Comparison of ENCODE assay signal across 19 mouse cellular contexts in genomic region chr2:74122937-74123336, GRCm38 (mm10).
DNase-seq lines count a peak whose midpoint lies in the region; ATAC-seq and TF ChIP-seq lines count a peak whose summit lies in the region.
"Had no signal": no experiment of that assay in that cellular context is flagged by ENCODE, and none has a peak within 500 bp of the region (broad histone marks: within the 10 kb centered on the region; RNA-seq: fewer than 3 reads in every experiment).

No protein-coding gene starts in this region.

- no peak overlapping the region for H3K9ac ChIP-seq in intestine, embryonic 14.5 days (ENCODE audit: low read length)
- H3K9ac ChIP-seq in intestine, postnatal 0 days (ENCODE audit: low read depth, low read length) = no peak overlapping the region
- H3K9ac ChIP-seq in embryonic facial prominence, embryonic 13.5 days = no peak overlapping the region
- no peak overlapping the region for H3K9ac ChIP-seq in limb, embryonic 12.5 days (replicated peaks)
- H3K9ac ChIP-seq: embryonic facial prominence, embryonic 12.5 days; forebrain, embryonic 12.5 days; heart, embryonic 13.5 days; hindbrain, embryonic 13.5 days had no signal

- no peaks in the 10 kb centered on the region for H3K9me3 ChIP-seq in intestine, embryonic 14.5 days (ENCODE audit: control insufficient read depth, low read length)
- H3K9me3 ChIP-seq in intestine, postnatal 0 days (ENCODE audit: control insufficient read depth) = no peaks in the 10 kb centered on the region
- H3K9me3 ChIP-seq in embryonic facial prominence, embryonic 13.5 days = no peaks in the 10 kb centered on the region
- no peaks in the 10 kb centered on the region for H3K9me3 ChIP-seq in limb, embryonic 12.5 days
- H3K9me3 ChIP-seq: embryonic facial prominence, embryonic 12.5 days; forebrain, embryonic 12.5 days; heart, embryonic 13.5 days; hindbrain, embryonic 13.5 days had no signal

- H3K27ac ChIP-seq in intestine, embryonic 14.5 days (ENCODE audit: low read depth) = no peak overlapping the region
- H3K27ac ChIP-seq in intestine, postnatal 0 days (ENCODE audit: low read depth, low read length) = no peak overlapping the region
- H3K27ac ChIP-seq in embryonic facial prominence, embryonic 13.5 days = 0 out of 2 replicates have a peak overlapping the region, but pooled peaks have one; percentile 2
- H3K27ac ChIP-seq in limb, embryonic 12.5 days = 0 out of 2 replicates have a peak overlapping the region, but pooled peaks have one; percentile 19
- no peak overlapping the region for H3K27ac ChIP-seq in cerebellum, adult 2 months (ENCODE audit: insufficient read depth, low read length)
- H3K27ac ChIP-seq: embryonic facial prominence, embryonic 12.5 days; gastrocnemius, adult 2 months; heart, embryonic 13.5 days; hindbrain, embryonic 13.5 days had no signal

- H3K27me3 ChIP-seq in intestine, embryonic 14.5 days (replicated peaks; ENCODE audit: control insufficient read depth, insufficient read depth, low read length) = no peaks in the 10 kb centered on the region
- no peaks in the 10 kb centered on the region for H3K27me3 ChIP-seq in intestine, postnatal 0 days (replicated peaks; ENCODE audit: control insufficient read depth, insufficient read depth, low read length)
- no peaks in the 10 kb centered on the region for H3K27me3 ChIP-seq in embryonic facial prominence, embryonic 13.5 days
- no peaks in the 10 kb centered on the region for H3K27me3 ChIP-seq in limb, embryonic 12.5 days
- no peaks in the 10 kb centered on the region for H3K27me3 ChIP-seq in cerebellum, adult 2 months (ENCODE audit: control insufficient read depth, insufficient read depth, low read length)
- H3K27me3 ChIP-seq: embryonic facial prominence, embryonic 12.5 days; heart, embryonic 13.5 days; hindbrain, embryonic 13.5 days had no signal

- no peak overlapping the region for H3K4me2 ChIP-seq in intestine, embryonic 14.5 days (ENCODE audit: low read length)
- H3K4me2 ChIP-seq in intestine, postnatal 0 days (replicated peaks; ENCODE audit: low read depth) = no peak overlapping the region
- no peak overlapping the region for H3K4me2 ChIP-seq in embryonic facial prominence, embryonic 13.5 days
- H3K4me2 ChIP-seq in limb, embryonic 12.5 days = no peak overlapping the region
- H3K4me2 ChIP-seq: embryonic facial prominence, embryonic 12.5 days; heart, embryonic 13.5 days; hindbrain, embryonic 13.5 days had no signal

- peak; percentile 7 for DNase-seq in intestine, embryonic 14.5 days (ENCODE audit: low spot score)
- DNase-seq in T-cell, adult 2 months (ENCODE audit: low spot score) = no peak
- no peak for DNase-seq in lung, postnatal 36 days
- no peak for DNase-seq in cerebellum, adult 2 months
- DNase-seq: adrenal gland, postnatal 14 days; cerebellum, adult 8-10 months; embryo, embryonic 11 days; gastrocnemius, adult 2 months; gastrocnemius, postnatal 25 days; heart, postnatal 4 days had no signal

- WGBS in intestine, embryonic 14.5 days = 79% methylated on average over 2 of the region's 2 CpGs
- 89% methylated on average over 2 of the region's 2 CpGs for WGBS in intestine, postnatal 0 days
- WGBS in embryonic facial prominence, embryonic 13.5 days = 65% methylated on average over 2 of the region's 2 CpGs
- WGBS in limb, embryonic 12.5 days = 54% methylated on average over 2 of the region's 2 CpGs
- WGBS in cerebellum, adult 2 months = 68% methylated on average over 2 of the region's 2 CpGs

- no peak overlapping the region for H3K4me3 ChIP-seq in intestine, embryonic 14.5 days (ENCODE audit: low read depth, low read length)
- no peak overlapping the region for H3K4me3 ChIP-seq in intestine, postnatal 0 days (ENCODE audit: low read depth, low read length)
- H3K4me3 ChIP-seq in embryonic facial prominence, embryonic 13.5 days = no peak overlapping the region
- H3K4me3 ChIP-seq in limb, embryonic 12.5 days (replicated peaks) = no peak overlapping the region
- no peak overlapping the region for H3K4me3 ChIP-seq in cerebellum, adult 2 months (replicated peaks; ENCODE audit: insufficient read depth, low read depth, low read length)
- H3K4me3 ChIP-seq: embryonic facial prominence, embryonic 12.5 days; forebrain, embryonic 12.5 days; gastrocnemius, adult 2 months; heart, embryonic 13.5 days; hindbrain, embryonic 13.5 days had no signal

- peaks cover 10% of the 10 kb centered on the region for H3K4me1 ChIP-seq in intestine, embryonic 14.5 days (replicated peaks; ENCODE audit: control insufficient read depth, insufficient read depth, low read length)
- no peaks in the 10 kb centered on the region for H3K4me1 ChIP-seq in intestine, postnatal 0 days (replicated peaks; ENCODE audit: control insufficient read depth, insufficient read depth, low read length)
- H3K4me1 ChIP-seq in embryonic facial prominence, embryonic 13.5 days = peaks cover 15% of the 10 kb centered on the region; the same call in 1 of the 2 replicates
- H3K4me1 ChIP-seq in limb, embryonic 12.5 days (replicated peaks) = peaks cover 20% of the 10 kb centered on the region
- no peaks in the 10 kb centered on the region for H3K4me1 ChIP-seq in cerebellum, adult 2 months (ENCODE audit: control insufficient read depth, insufficient read depth, low read length)

- H3K36me3 ChIP-seq in intestine, embryonic 14.5 days (ENCODE audit: control insufficient read depth, insufficient read depth, low read length) = no peaks in the 10 kb centered on the region
- no peaks in the 10 kb centered on the region for H3K36me3 ChIP-seq in intestine, postnatal 0 days (ENCODE audit: control insufficient read depth, insufficient read depth)
- no peaks in the 10 kb centered on the region for H3K36me3 ChIP-seq in embryonic facial prominence, embryonic 13.5 days
- no peaks in the 10 kb centered on the region for H3K36me3 ChIP-seq in limb, embryonic 12.5 days
- H3K36me3 ChIP-seq: embryonic facial prominence, embryonic 12.5 days; forebrain, embryonic 12.5 days; heart, embryonic 13.5 days; hindbrain, embryonic 13.5 days had no signal

- TF ChIP-seq POLR2A in cerebellum, adult 2 months (IDR thresholded peaks at IDR 0.05; ENCODE audit: borderline replicate concordance, insufficient read depth, low read length) = no peak

- no peak for ATAC-seq in intestine, embryonic 14.5 days (replicated peaks; ENCODE audit: low FRiP score, low TSS enrichment, low read depth)
- no peak for ATAC-seq in intestine, postnatal 0 days
- ATAC-seq in embryonic facial prominence, embryonic 13.5 days (ENCODE audit: insufficient number of reproducible peaks, insufficient read depth, low FRiP score, low TSS enrichment, low read depth) = no peak
- ATAC-seq in limb, embryonic 12.5 days (ENCODE audit: insufficient number of reproducible peaks, insufficient read depth, low FRiP score, low TSS enrichment, low read depth) = no peak
- ATAC-seq: activated CD4-positive, CD25-positive, alpha-beta regulatory T cell, adult 4 months; intestine, embryonic 16.5 days had no signal

- TF ChIP-seq CTCF in intestine, postnatal 0 days (IDR thresholded peaks at IDR 0.05; ENCODE audit: low read depth) = no peak
- TF ChIP-seq CTCF in cerebellum, adult 2 months (IDR thresholded peaks at IDR 0.05; ENCODE audit: borderline replicate concordance, insufficient read depth, low read depth, low read length) = no peak

Comparison
In these comparisons a context has a peak if more than half of its experiments do, and no peak if none do; other contexts are left out.
1. H3K27ac ChIP-seq: peak in embryonic facial prominence, embryonic 13.5 days (single experiment) and limb, embryonic 12.5 days (single experiment); none in intestine, embryonic 14.5 days (single experiment), intestine, postnatal 0 days (single experiment) and cerebellum, adult 2 months (single experiment).